Mouse (Mus musculus) ZHBTc4 (cell line): ENCODE measurements around the gene Lypd3.
"Not testable (repeated sequence)": the region's sequence is repeated elsewhere in the genome, so short reads cannot be mapped to it uniquely, and the experiment has no call there.

Experiments
- DNase-seq: peaks from one replicate; pipeline ENCODE4 v3.0.0-alpha.2; 2011; ENCODE audit warnings: low read depth, low spot score

Lypd3 gene

GRCm38 (mm10) chr7:24661118-24661904 is 25.0 kb downstream of the Lypd3 start:
- DNase-seq = no peak

DNA sequence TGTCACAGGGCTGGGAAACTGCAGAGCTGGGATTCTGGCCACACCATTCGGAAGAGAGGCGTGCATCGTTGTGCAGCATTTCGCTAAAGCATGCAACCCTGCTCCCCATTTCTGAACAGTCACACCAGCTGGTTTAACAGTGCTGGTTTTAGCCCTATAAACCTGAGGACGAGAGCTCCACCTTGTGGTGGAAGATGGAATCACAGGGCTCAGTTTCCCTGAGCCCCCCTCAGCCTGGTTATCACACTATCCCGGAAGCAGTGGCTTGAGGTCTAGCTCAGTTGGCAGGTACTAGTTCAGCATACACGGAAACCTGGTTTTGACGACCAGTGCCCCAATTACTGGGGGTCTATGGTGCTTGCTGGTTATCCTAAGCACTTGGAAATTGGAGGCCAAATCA is 26.2 kb downstream of the Lypd3 start:
- peak; percentile 87 for DNase-seq

GRCm38 (mm10) chr7:24664301-24664700 is 28.0 kb downstream of the Lypd3 start:
- peak; percentile 45 for DNase-seq

- no peak for DNase-seq
These were observed 28.6 kb downstream of the Lypd3 start for GRCm38 (mm10) chr7:24664959-24665358.

DNA sequence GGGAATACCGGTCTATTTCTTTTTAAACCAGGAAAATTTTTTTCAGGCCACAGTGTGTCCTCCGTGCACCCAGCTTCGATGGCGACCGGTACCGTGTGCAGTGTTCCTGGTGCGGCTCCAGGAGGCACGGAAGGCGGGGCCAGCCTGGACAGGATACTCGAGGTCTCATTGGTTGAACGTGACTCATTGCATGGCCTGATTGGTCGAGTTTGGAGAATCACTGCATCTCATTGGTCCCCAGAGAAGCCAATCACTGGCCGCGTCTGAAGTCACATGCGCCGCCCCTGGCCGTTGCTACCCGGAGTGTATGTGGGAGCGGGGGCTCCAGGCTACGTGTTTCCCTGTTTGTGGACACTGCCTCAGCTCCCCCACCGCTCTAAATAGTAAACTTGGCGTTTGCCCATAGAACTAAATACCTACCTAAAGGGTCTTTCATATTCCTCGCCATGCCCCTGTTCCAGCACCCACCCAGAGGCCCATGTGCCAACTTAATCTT is 35.6 kb downstream of the Lypd3 start:
- DNase-seq = peak; percentile 68

GRCm38 (mm10) chr7:24676575-24676974 is 40.2 kb downstream of the Lypd3 start, which contains the start of gene Tex101:
TSS of gene Tex101 (minus strand) at chr7:24676675.
- DNase-seq = no peak

DNA sequence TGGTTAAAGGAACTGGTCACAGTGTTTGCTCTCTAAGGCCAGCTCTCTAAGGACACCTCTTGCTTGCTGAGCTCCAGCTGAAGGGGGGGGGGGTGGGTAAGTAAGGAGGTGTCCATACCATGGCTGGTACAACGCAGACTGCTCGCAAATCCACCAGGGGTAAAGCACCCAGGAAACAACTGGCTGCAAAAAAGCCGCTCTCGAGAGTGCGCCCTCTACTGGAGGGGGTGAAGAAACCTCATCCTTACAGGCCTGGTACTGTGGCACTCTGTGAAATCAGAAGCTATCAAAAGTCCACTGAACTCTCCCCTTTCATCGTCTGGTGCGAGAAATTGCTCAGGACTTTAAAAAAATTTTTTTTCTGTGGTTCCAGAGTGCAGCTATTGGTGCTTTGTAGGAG is 47.8 kb downstream of the Lypd3 start:
- DNase-seq = peak; percentile 56

- not testable (repeated sequence) for DNase-seq
These were observed 51.2 kb downstream of the Lypd3 start for GRCm38 (mm10) chr7:24687519-24687918.
